Mouse (Mus musculus) embryo, embryonic 9.5 days (tissue): ENCODE measurements around the gene 4930519P11Rik.

Experiments
- DNase-seq: peaks from one replicate; pipeline ENCODE4 v3.0.0-alpha.2; 2017; ENCODE audit errors: extremely low spot score

Gene 4930519P11Rik

GRCm38 (mm10) chr2:154583906-154584872 lies 29.0 kb downstream of the 4930519P11Rik start:
- DNase-seq: no peak

GRCm38 (mm10) chr2:154581421-154581820 lies 31.8 kb downstream of the 4930519P11Rik start:
- DNase-seq: no peak

GRCm38 (mm10) chr2:154580586-154580985 lies 32.7 kb downstream of the 4930519P11Rik start:
- DNase-seq: no peak

GRCm38 (mm10) chr2:154577744-154578067 lies 35.5 kb downstream of the 4930519P11Rik start:
- DNase-seq: no peak

GRCm38 (mm10) chr2:154576876-154577743 lies 36.1 kb downstream of the 4930519P11Rik start:
- peak; percentile 57 for DNase-seq

GRCm38 (mm10) chr2:154574271-154574670 lies 39.0 kb downstream of the 4930519P11Rik start:
- DNase-seq: no peak

- DNase-seq: no peak
These were observed 40.2 kb downstream of the 4930519P11Rik start for GRCm38 (mm10) chr2:154572996-154573395.

GRCm38 (mm10) chr2:154571976-154572375 lies 41.3 kb downstream of the 4930519P11Rik start:
- DNase-seq: no peak

GRCm38 (mm10) chr2:154571266-154571665 lies 42.0 kb downstream of the 4930519P11Rik start:
- DNase-seq: no peak

- no peak for DNase-seq
These were observed 42.6 kb downstream of the 4930519P11Rik start for GRCm38 (mm10) chr2:154570666-154571065.

GRCm38 (mm10) chr2:154569836-154570286 lies 43.4 kb downstream of the 4930519P11Rik start, which contains the start of gene E2f1:
TSS of gene E2f1 (minus strand) at chr2:154569892.
- peak; percentile 99 for DNase-seq

GRCm38 (mm10) chr2:154569071-154569748 lies 44.0 kb downstream of the 4930519P11Rik start:
- DNase-seq: peak; percentile 74

GRCm38 (mm10) chr2:154568329-154569070 lies 44.7 kb downstream of the 4930519P11Rik start:
- DNase-seq: no peak

GRCm38 (mm10) chr2:154567766-154568165 lies 45.5 kb downstream of the 4930519P11Rik start:
- no peak for DNase-seq

- DNase-seq: no peak
These were observed 46.6 kb downstream of the 4930519P11Rik start for GRCm38 (mm10) chr2:154566641-154567040.

- DNase-seq: no peak
These were observed 47.7 kb downstream of the 4930519P11Rik start for GRCm38 (mm10) chr2:154565562-154565961.

GRCm38 (mm10) chr2:154563612-154564170 lies 49.5 kb downstream of the 4930519P11Rik start:
- DNase-seq: no peak
